ENCODE assay signal across 15 mouse cellular contexts in the genomic region with DNA sequence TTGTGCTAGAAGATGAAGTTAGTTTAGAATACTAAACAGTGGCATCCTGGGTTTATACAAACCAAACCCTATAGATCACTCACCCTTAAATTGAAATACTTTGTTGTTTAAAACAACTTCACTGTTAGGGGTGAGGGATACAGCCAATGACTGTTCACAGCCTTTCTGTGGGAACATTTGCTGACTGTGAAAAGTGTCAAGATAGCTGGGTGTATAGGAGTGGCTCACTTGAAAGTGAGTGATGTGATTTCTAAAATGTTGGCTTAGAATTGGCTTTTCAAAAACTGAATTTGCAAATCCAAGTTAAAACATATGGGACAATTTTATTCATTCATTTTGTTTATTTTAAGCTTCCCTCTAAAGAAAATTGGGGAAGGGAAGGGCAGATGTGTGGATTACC.
"Had no signal": no experiment of that assay in that cellular context is flagged by ENCODE, and none has a peak within 500 bp of the region (broad histone marks: within the 10 kb centered on the region; RNA-seq: fewer than 3 reads in every experiment).

No protein-coding gene starts in this region.

- H3K4me1 ChIP-seq: limb, embryonic 10.5 days; limb, embryonic 13.5 days; liver, embryonic 12.5 days; liver, embryonic 15.5 days; lung, embryonic 15.5 days had no signal

- DNase-seq: kidney, postnatal 14 days; kidney, postnatal 4 days; liver; lung, adult 18-20 months; lung, postnatal 14 days; lung, postnatal 4 days; midbrain, embryonic 14.5 days; thymus, adult 18-20 months; thymus, postnatal 36 days had no signal

- H3K9ac ChIP-seq: limb, embryonic 13.5 days; liver, embryonic 12.5 days; liver, embryonic 15.5 days; lung, embryonic 15.5 days had no signal

- H3K9me3 ChIP-seq: limb, embryonic 10.5 days; limb, embryonic 13.5 days; liver, embryonic 12.5 days; liver, embryonic 15.5 days; lung, embryonic 15.5 days had no signal

- H3K4me2 ChIP-seq: limb, embryonic 13.5 days; liver, embryonic 12.5 days; liver, embryonic 15.5 days; lung, embryonic 15.5 days; midbrain, embryonic 11.5 days had no signal

- H3K27ac ChIP-seq: limb, embryonic 10.5 days; limb, embryonic 13.5 days; liver, embryonic 12.5 days; liver, embryonic 15.5 days; lung, embryonic 15.5 days had no signal

- H3K27me3 ChIP-seq: limb, embryonic 13.5 days; liver, embryonic 12.5 days; liver, embryonic 15.5 days; lung, embryonic 15.5 days had no signal

- ATAC-seq: liver, embryonic 12.5 days had no signal

- H3K36me3 ChIP-seq: limb, embryonic 10.5 days; limb, embryonic 13.5 days; liver, embryonic 12.5 days; liver, embryonic 15.5 days; lung, embryonic 15.5 days had no signal

- H3K4me3 ChIP-seq: limb, embryonic 10.5 days; limb, embryonic 13.5 days; liver, embryonic 12.5 days; liver, embryonic 15.5 days; lung, embryonic 15.5 days had no signal
